Mouse (Mus musculus) erythroblast, embryonic 14.5 days (primary cell): ENCODE data around the gene Ostc.

Experiments used
- GATA1 ChIP-seq: IDR thresholded peaks from 2 replicates; pipeline ENCODE4 v1.6.1; 2012; ENCODE audit warnings: low read length, inconsistent platforms, mixed read lengths
- TAL1 ChIP-seq: IDR thresholded peaks from 3 replicates; pipeline ENCODE4 v1.6.1; 2012; ENCODE audit warnings: low read length, inconsistent platforms, mixed read lengths

- TF ChIP-seq GATA1 = no peak
- no peak for TF ChIP-seq TAL1
These were observed 715 bp downstream of the Ostc start for GRCm38 (mm10) chr3:130708529-130708928.
